Mouse (Mus musculus): ENCODE results near the gene Tmeff1. TPM values are rescaled to one million over a fixed set of nuclear protein-coding genes. Genes with fewer than 3 reads are reported as not detected.

The Tmeff1 gene
- total RNA-seq (2021): under 1 TPM; 0.52 to 0.66 TPM
- long read RNA-seq, experiment 1, partial matches to known transcripts: 0 of 1 reads
- long read RNA-seq, experiment 1, other reads (novel, unspliced or antisense): 1 of 1 reads
- long read RNA-seq, experiment 2, partial matches to known transcripts: 0 of 1 reads
- long read RNA-seq, experiment 2, other reads (novel, unspliced or antisense): 1 of 1 reads

DNA sequence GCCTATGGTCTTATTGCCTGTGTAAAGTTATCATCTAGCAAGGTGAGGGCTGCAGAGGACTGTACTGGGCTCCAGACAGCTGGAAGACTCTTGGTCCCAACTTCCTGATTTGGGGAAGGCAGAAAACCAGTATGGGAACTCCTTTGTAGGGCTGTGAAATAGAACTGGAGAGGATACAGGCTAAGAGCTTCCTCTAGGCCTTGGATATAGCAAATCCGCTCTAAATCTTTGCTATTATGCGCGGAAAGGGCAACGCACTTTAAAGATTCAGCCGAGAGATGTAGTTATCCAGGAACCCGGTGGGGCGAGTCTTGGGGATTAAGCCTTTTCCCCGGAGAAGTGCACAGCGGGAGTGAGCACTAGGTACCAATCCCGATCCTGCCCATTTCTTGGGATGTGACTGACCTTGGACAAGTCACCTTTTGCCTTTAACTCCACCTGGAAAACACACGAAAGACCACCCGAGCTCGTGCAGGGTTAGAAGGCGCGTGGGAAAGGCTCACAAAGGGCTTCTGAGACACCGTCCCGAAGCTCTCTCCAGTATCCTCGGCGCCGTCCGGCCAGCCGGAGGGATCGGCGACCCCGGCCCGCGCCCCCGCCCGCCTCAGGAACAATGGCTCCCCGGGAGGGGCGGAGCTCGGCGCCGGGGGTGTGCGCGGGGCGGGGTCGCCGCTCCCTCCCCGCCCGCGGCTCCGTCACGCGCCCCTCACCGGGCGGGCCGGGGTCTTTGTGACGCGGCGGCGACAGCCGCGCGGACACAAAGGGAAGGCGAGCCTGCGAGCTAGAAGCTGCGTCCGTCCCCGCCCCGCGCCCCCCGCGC lies at the start of gene Tmeff1:
Gene Tmeff1, plus strand, starts transcription at position 754 of the 820 bp plus-strand sequence.
- no peak for DNase-seq (ENCODE audit: low spot score)

GRCm38 (mm10) chr4:48536275-48536674 lies 48.7 kb upstream of the Tmeff1 start:
- no peak for DNase-seq (ENCODE audit: low spot score)

- no peak for DNase-seq (ENCODE audit: low spot score)
Observed at GRCm38 (mm10) chr4:48537024-48537423, 48.0 kb upstream of the Tmeff1 start.

GRCm38 (mm10) chr4:48538581-48538980 lies 46.4 kb upstream of the Tmeff1 start:
- no peak for DNase-seq (ENCODE audit: low spot score)

- peak; percentile 24 for DNase-seq (ENCODE audit: low spot score)
Observed at GRCm38 (mm10) chr4:48539841-48540575, 45.0 kb upstream of the Tmeff1 start, which contains the start of gene Msantd3. Msantd3 (plus strand) TSS chr4:48539935.

DNA sequence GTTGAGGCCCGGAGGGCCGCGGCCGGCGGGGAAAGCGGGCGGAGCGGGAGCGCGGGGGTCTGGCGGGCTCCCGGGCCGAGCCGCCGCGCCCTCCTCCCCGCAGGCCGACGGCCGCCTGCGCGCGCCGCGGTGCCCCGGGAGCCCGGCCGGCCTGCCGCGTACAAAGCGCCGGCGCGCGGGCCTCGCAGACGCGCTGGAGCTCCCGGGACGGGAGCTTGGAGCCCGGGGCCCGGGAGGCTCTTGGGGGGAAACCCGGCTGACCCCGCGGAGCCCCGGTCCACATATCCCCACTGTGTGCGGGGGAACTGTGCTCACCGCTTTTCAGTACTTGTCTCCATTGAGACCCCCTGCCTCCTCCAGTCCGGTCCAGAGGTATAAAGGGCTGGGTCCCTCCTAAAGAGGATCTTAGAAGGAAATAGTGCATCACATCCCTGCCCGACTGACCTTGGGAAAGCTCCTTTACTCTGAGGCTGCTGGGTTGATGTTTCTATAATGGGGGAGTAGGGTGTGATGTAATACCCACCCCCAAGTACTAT lies 44.3 kb upstream of the Tmeff1 start:
- DNase-seq (ENCODE audit: low spot score): peak; percentile 14

DNA sequence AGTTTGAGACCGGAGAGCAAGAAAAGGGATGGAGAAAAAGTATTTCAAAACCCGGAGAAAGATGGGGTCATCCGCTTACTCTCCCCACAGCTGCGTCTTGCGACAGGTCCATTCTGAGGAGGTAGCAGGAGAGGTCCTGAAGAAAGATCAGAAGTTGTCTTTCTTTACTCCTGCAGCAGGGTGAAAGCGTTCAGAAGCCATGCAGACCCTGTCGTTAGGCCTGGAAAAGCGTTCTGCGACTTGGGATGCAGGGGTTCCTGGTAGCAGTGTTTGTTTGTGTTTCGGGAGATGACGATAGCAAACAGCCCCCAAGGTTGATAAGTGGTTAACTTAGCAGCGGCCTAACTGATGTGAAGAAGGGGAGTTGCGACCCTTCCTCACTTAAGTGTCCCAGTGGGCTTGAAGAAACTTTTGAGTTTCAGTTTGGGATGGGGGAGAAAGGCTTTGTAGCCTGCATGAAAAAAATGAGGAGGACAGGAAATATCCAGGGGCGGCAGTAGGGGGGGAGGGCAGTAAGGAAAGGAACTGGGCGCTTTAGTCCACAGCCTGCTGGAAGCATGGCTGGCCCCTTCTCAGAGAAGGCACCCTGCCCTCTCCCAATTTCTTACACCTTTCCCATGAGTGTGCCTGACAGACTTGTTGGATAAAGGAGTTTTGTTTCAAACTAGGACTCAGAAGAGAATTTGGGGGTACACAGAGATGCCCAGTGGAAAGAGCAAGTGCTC lies 43.3 kb upstream of the Tmeff1 start:
- no peak for DNase-seq (ENCODE audit: low spot score)

- no peak for DNase-seq (ENCODE audit: low spot score)
Observed at GRCm38 (mm10) chr4:48542351-48542750, 42.6 kb upstream of the Tmeff1 start.

DNA sequence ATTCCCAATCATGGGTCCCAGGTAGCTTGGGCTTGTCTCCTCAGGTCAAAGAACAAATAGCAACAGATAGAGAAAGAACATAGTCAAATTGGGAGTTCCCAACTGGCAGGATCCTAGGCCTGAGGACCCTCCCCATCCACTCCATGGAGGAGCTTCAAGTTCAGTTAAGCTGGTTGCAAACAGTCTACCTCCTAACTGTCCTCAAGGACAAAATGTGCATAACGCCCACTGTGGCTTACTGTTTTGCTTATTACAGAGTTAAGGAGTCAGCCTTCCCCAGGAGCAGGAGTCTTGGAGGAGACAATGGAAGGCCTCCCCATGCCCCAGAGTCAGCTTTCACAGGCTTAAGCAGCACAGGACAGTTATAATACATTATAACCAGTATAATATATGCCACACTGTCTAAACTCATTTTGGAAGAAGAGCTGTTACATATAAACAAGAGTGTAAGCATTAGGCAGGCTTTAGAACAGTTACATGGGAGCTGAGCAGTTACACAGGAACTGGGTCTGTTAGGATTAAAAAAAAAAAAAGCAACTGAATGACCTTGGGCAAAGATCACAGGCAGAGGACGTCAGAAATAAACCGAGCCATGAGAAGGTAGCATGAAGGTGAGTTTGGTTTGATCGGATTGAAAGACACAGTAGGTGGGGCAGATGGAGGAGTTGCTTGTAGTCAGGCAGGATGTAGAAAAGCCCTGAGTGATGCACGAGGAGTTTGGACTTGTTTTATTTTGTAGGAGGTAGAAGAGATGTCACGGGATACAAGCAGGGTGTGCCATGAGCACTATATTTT lies 41.7 kb upstream of the Tmeff1 start:
- no peak for DNase-seq (ENCODE audit: low spot score)

DNA sequence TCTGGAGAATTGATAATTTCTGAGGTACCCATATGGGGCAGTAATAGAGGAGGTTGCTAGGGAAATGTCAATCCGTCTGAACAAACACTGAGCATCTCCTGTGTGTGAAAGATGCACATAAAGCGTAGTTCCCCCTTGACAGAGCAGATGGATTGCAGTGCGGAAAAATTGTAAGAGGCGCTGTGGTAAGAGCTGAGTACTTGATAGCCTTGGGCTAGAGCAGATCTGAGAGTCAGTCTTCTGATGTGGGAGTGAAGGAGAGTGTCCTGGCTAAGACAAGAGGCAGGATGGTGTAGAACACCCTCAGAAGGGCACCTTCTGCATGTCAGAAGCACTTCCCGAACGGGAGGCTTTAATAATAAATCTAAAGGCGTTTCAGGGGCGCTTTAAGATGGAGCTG lies 40.8 kb upstream of the Tmeff1 start:
- DNase-seq (ENCODE audit: low spot score): no peak

GRCm38 (mm10) chr4:48545966-48546365 lies 39.0 kb upstream of the Tmeff1 start:
- no peak for DNase-seq (ENCODE audit: low spot score)

GRCm38 (mm10) chr4:48546568-48547496 lies 38.1 kb upstream of the Tmeff1 start:
- no peak for DNase-seq (ENCODE audit: low spot score)

- DNase-seq (ENCODE audit: low spot score): no peak
Observed at GRCm38 (mm10) chr4:48548393-48549045, 36.5 kb upstream of the Tmeff1 start.

- no peak for DNase-seq (ENCODE audit: low spot score)
Observed at GRCm38 (mm10) chr4:48549661-48550060, 35.3 kb upstream of the Tmeff1 start.

- DNase-seq (ENCODE audit: low spot score): no peak
Observed at GRCm38 (mm10) chr4:48552486-48553064, 32.4 kb upstream of the Tmeff1 start.

GRCm38 (mm10) chr4:48554132-48554531 lies 30.8 kb upstream of the Tmeff1 start:
- DNase-seq (ENCODE audit: low spot score): no peak

GRCm38 (mm10) chr4:48555729-48556128 lies 29.2 kb upstream of the Tmeff1 start:
- DNase-seq (ENCODE audit: low spot score): peak; percentile 29

DNA sequence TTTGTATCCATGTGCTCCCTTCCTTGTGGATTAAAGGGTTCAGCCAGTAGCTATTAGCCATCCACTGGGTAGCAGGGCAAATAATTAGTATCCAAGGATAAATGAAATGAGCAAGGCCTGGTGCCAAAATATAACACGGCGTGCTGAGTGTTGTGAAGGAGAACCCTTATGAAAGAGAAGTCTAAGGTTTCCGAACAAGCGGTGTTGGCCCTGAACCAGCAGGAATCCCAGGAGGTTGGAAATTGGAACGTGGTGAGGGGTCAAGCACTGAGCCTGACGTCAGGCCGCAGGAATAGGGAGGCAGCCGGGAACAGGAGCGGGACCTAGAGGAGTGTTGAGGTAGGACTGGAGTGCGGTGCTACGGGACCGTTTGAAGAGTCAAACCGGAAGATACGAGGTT lies 25.3 kb upstream of the Tmeff1 start:
- peak; percentile 14 for DNase-seq (ENCODE audit: low spot score)

Measured in gastrocnemius, adult 18-20 months (tissue).